18 mouse cellular contexts compared by ENCODE assay signal in genomic region chr5:137830238-137830637, GRCm38 (mm10). TPM values are rescaled to one million over a fixed set of nuclear protein-coding genes. Genes with fewer than 3 reads are reported as not detected.
DNase-seq lines count a peak whose midpoint lies in the region; ATAC-seq lines count a peak whose summit lies in the region.
"Had no signal": no experiment of that assay in that cellular context is flagged by ENCODE, and none has a peak within 500 bp of the region (broad histone marks: within the 10 kb centered on the region; RNA-seq: fewer than 3 reads in every experiment).

No protein-coding gene starts in this region.

- no peaks in the 10 kb centered on the region; the same call in 1 of the 2 replicates for H3K4me1 ChIP-seq in forebrain, embryonic 11.5 days (replicated peaks; ENCODE audit: control insufficient read depth, insufficient read depth, low read length)
- H3K4me1 ChIP-seq: limb, embryonic 13.5 days; midbrain, embryonic 10.5 days; stomach, embryonic 15.5 days had no signal

- no peak overlapping the region for H3K9ac ChIP-seq in forebrain, embryonic 11.5 days (ENCODE audit: low read length)
- H3K9ac ChIP-seq: limb, embryonic 13.5 days; stomach, embryonic 15.5 days had no signal

- H3K36me3 ChIP-seq in forebrain, embryonic 11.5 days (ENCODE audit: control insufficient read depth, insufficient read depth, low read length), result no peaks in the 10 kb centered on the region
- H3K36me3 ChIP-seq: limb, embryonic 13.5 days; midbrain, embryonic 10.5 days; stomach, embryonic 15.5 days had no signal

- WGBS in forebrain, embryonic 11.5 days, result 86% methylated on average over 7 of the region's 7 CpGs

- H3K9me3 ChIP-seq in forebrain, embryonic 11.5 days (ENCODE audit: control insufficient read depth, low read length), result no peaks in the 10 kb centered on the region
- H3K9me3 ChIP-seq: limb, embryonic 13.5 days; midbrain, embryonic 10.5 days; stomach, embryonic 15.5 days had no signal

- no peak overlapping the region for H3K4me3 ChIP-seq in forebrain, embryonic 11.5 days (ENCODE audit: low read depth, low read length)
- H3K4me3 ChIP-seq: limb, embryonic 13.5 days; midbrain, embryonic 10.5 days; myocyte; stomach, embryonic 15.5 days had no signal

- DNase-seq in heart, adult 11 months, result peak; percentile 95
- no peak for DNase-seq in heart, postnatal 4 days
- DNase-seq in layer of hippocampus, adult 11-12 months (ENCODE audit: low spot score), result peak; percentile 49
- no peak for DNase-seq in layer of hippocampus, postnatal 36 days
- DNase-seq in brain, adult 2 months (ENCODE audit: low read depth, low spot score), result peak; percentile 37
- DNase-seq in forebrain, embryonic 11.5 days (ENCODE audit: low spot score), result no peak
- no peak for DNase-seq in layer of hippocampus, postnatal 14 days (ENCODE audit: low spot score in 2 of 2)
- DNase-seq: adrenal gland, postnatal 36 days; cerebellum, adult 11-12 months; gastrocnemius, postnatal 25 days; kidney, adult 18-20 months; right cerebral cortex, postnatal 4 days had no signal

- H3K27ac ChIP-seq in forebrain, embryonic 11.5 days (ENCODE audit: low read depth, low read length), result no peak overlapping the region
- H3K27ac ChIP-seq: limb, embryonic 13.5 days; midbrain, embryonic 10.5 days; stomach, embryonic 15.5 days had no signal

- no peaks in the 10 kb centered on the region for H3K27me3 ChIP-seq in forebrain, embryonic 11.5 days (ENCODE audit: control insufficient read depth, insufficient read depth, low read length)
- H3K27me3 ChIP-seq: limb, embryonic 13.5 days; stomach, embryonic 15.5 days had no signal

- peak; percentile 20; the same call in 1 of the 2 replicates for ATAC-seq in megakaryocyte, adult 5-6 weeks (ENCODE audit: poor library complexity, severe bottlenecking)
- ATAC-seq in forebrain, embryonic 11.5 days (replicated peaks; ENCODE audit: low FRiP score), result no peak

- no peak overlapping the region for H3K4me2 ChIP-seq in forebrain, embryonic 11.5 days (ENCODE audit: low read depth, low read length, severe bottlenecking)
- H3K4me2 ChIP-seq: limb, embryonic 13.5 days; stomach, embryonic 15.5 days had no signal

RNA-seq across cellular contexts. Expression of gene Pilra, which starts 5.8 kb away (rescaled TPM):
- 1 to 10 TPM in 1 of 2 experiments, under 1 TPM in 1; 0.71 to 2.4 TPM for total RNA-seq in heart, postnatal 4 days (2021)
- total RNA-seq in layer of hippocampus, postnatal 36 days (2021), result 1 to 10 TPM in 1 of 2 experiments, under 1 TPM in 1; 0.67 to 1.3 TPM
- 65.2 and 103 TPM in 2 replicates for total RNA-seq in megakaryocyte, adult 5-6 weeks (2015)
- 95.8 and 100 TPM in 2 replicates for total RNA-seq in megakaryocyte, adult 5-6 weeks (2017)
- polyA plus RNA-seq in forebrain, embryonic 11.5 days (2014; fragmentation: Nextera tagmentation; extraction: Ambion mirVana), result 0.13 and 0.32 TPM in 2 replicates
- total RNA-seq in layer of hippocampus, postnatal 14 days (2021), result under 1 TPM; 0.32 to 0.62 TPM

RNA-seq across cellular contexts. Expression of gene Pilrb1, which starts 27.7 kb away (rescaled TPM):
- under 1 TPM in 1 of 2 experiments, not detected in 1; 0.38 TPM for total RNA-seq in heart, postnatal 4 days (2021)
- total RNA-seq in layer of hippocampus, postnatal 36 days (2021), result not detected
- 94.9 and 109 TPM in 2 replicates for total RNA-seq in megakaryocyte, adult 5-6 weeks (2015)
- 82.8 and 86.5 TPM in 2 replicates for total RNA-seq in megakaryocyte, adult 5-6 weeks (2017)
- not detected in 2 replicates for polyA plus RNA-seq in forebrain, embryonic 11.5 days (2014; fragmentation: Nextera tagmentation; extraction: Ambion mirVana)
- total RNA-seq in layer of hippocampus, postnatal 14 days (2021), result not detected
- polyA plus RNA-seq: hindbrain, embryonic 11.5 days; limb, embryonic 13.5 days; midbrain, embryonic 10.5 days; myocyte had no signal

RNA-seq across cellular contexts. Expression of gene Pilrb2, which starts 41.4 kb away (rescaled TPM):
- total RNA-seq in heart, postnatal 4 days (2021), result 1 to 10 TPM in 1 of 2 experiments, not detected in 1; 1.0 TPM
- total RNA-seq in layer of hippocampus, postnatal 36 days (2021), result not detected
- 106 and 132 TPM in 2 replicates for total RNA-seq in megakaryocyte, adult 5-6 weeks (2015)
- 62.6 and 73.1 TPM in 2 replicates for total RNA-seq in megakaryocyte, adult 5-6 weeks (2017)
- polyA plus RNA-seq in forebrain, embryonic 11.5 days (2014; fragmentation: Nextera tagmentation; extraction: Ambion mirVana), result not detected in 2 replicates
- total RNA-seq in layer of hippocampus, postnatal 14 days (2021), result not detected
- polyA plus RNA-seq: hindbrain, embryonic 11.5 days; midbrain, embryonic 10.5 days; myocyte had no signal

RNA-seq across cellular contexts. Expression of gene Zcwpw1, which starts 42.6 kb away (rescaled TPM):
- 1 to 10 TPM; 2.4 to 3.2 TPM for total RNA-seq in heart, postnatal 4 days (2021)
- 1 to 10 TPM; 5.2 to 7.1 TPM for total RNA-seq in layer of hippocampus, postnatal 36 days (2021)
- total RNA-seq in megakaryocyte, adult 5-6 weeks (2015), result 6.4 and 10.0 TPM in 2 replicates
- total RNA-seq in megakaryocyte, adult 5-6 weeks (2017), result 16.1 and 18.1 TPM in 2 replicates
- polyA plus RNA-seq in forebrain, embryonic 11.5 days (2014; fragmentation: Nextera tagmentation; extraction: Ambion mirVana), result 18.1 and 21.2 TPM in 2 replicates
- total RNA-seq in layer of hippocampus, postnatal 14 days (2021), result 1 to 10 TPM; 5.0 to 5.7 TPM

RNA-seq across cellular contexts. Expression of gene Mepce, which starts 42.8 kb away (rescaled TPM):
- total RNA-seq in heart, postnatal 4 days (2021), result 10 to 100 TPM; 29.0 to 40.3 TPM
- total RNA-seq in layer of hippocampus, postnatal 36 days (2021), result 10 to 100 TPM; 40.8 to 44.5 TPM
- 20.9 and 24.0 TPM in 2 replicates for total RNA-seq in megakaryocyte, adult 5-6 weeks (2015)
- 16.2 and 22.8 TPM in 2 replicates for total RNA-seq in megakaryocyte, adult 5-6 weeks (2017)
- polyA plus RNA-seq in forebrain, embryonic 11.5 days (2014; fragmentation: Nextera tagmentation; extraction: Ambion mirVana), result 11.9 and 12.4 TPM in 2 replicates
- total RNA-seq in layer of hippocampus, postnatal 14 days (2021), result 10 to 100 TPM; 33.4 to 42.0 TPM

Comparison
In these comparisons a context has a peak if more than half of its experiments do, and no peak if none do; other contexts are left out.
1. DNase-seq: peak in heart, adult 11 months (single experiment), layer of hippocampus, adult 11-12 months (single experiment) and brain, adult 2 months (single experiment); none in heart, postnatal 4 days (single experiment), layer of hippocampus, postnatal 36 days (0 of 2), forebrain, embryonic 11.5 days (single experiment) and layer of hippocampus, postnatal 14 days (0 of 2).
2. RNA of gene Pilra, which starts 5.8 kb away (total RNA-seq): 65.2 to 103 TPM in megakaryocyte, adult 5-6 weeks; 0.71 to 2.4 TPM in heart, postnatal 4 days, 0.67 to 1.3 TPM in layer of hippocampus, postnatal 36 days and 0.32 to 0.62 TPM in layer of hippocampus, postnatal 14 days; every median in the first group is over 10 times any median in the second.
3. RNA of gene Pilrb1, which starts 27.7 kb away (total RNA-seq): 82.8 to 109 TPM in megakaryocyte, adult 5-6 weeks; 0.38 TPM in heart, postnatal 4 days, not detected in layer of hippocampus, postnatal 36 days and not detected in layer of hippocampus, postnatal 14 days; every median in the first group is over 10 times any median in the second.
4. RNA of gene Pilrb2, which starts 41.4 kb away (total RNA-seq): 62.6 to 132 TPM in megakaryocyte, adult 5-6 weeks; 1.0 TPM in heart, postnatal 4 days, not detected in layer of hippocampus, postnatal 36 days and not detected in layer of hippocampus, postnatal 14 days; every median in the first group is over 10 times any median in the second.